Mouse (Mus musculus): ENCODE data around the gene Cadm2. TPM values are rescaled to one million over a fixed set of nuclear protein-coding genes. Genes with fewer than 3 reads are reported as not detected.

The Cadm2 gene
- polyA plus RNA-seq, 1 experiment from 2014 or later, result not detected

DNA sequence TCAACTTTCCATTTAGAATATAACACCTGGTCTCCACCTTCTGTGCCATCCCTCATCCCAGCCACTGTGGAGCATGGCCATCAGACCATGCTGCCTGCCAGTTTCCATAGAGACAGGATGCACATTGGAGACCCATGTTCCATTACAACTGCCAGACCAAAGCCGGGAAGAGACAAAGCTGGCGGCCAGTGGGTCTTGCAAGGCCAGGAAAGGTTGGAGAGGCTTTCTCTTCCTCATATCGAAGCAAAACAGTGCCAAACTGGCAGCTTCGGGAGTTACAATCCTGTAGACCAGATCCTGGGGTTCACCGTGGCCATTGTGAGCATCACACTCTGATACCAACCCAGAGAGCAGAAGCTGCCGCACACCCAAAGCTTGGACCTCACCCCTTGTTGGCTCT, 728.3 kb downstream of the Cadm2 start:
- H3K79me2 ChIP-seq (ENCODE audit: inconsistent target), result no peaks in the 10 kb centered on the region
- no peaks in the 10 kb centered on the region for H3K36me3 ChIP-seq (ENCODE audit: inconsistent target)
- no peak overlapping the region for H3K4me3 ChIP-seq (ENCODE audit: inconsistent target)
- 82% methylated on average over 6 of the region's 6 CpGs for WGBS (ENCODE audit: missing documents)
- H3K27ac ChIP-seq, result no peak overlapping the region

DNA sequence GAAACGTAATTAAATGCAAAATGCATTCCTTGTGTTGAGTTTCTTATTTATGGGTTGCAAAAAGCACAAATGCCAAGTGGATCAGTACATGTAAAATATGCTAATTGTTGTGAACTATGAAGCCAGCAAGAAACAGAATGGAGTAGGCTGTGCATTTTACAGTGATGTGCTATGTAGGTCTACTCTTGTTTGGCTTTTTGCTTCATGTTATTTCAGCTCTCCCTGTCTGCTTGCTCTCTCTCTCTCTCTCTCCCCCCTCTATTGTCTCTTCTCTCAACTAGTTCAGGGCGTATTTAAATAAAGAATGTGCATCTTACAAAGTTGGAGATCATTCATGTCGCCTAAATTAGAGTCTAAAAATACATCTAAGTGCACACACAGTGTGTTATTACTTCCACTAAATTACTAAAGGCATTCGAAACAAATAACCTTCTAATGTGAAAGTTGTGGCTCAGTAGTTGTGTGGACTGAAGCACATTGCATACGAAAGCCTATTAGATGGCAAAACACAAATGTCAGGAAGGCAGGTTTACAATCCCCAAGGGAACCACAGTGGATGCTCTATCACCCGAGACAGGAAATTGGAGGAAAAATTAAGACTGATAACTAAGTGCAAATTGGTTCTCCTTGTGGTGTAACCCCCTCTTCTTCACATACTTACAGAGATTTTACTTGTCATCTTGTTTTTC, 729.0 kb downstream of the Cadm2 start:
- WGBS (ENCODE audit: missing documents), result 76% methylated on average over 6 of the region's 6 CpGs
- no peak overlapping the region for H3K4me3 ChIP-seq (ENCODE audit: inconsistent target)
- H3K27ac ChIP-seq, result no peak overlapping the region
- no peaks in the 10 kb centered on the region for H3K36me3 ChIP-seq (ENCODE audit: inconsistent target)
- H3K79me2 ChIP-seq (ENCODE audit: inconsistent target), result no peaks in the 10 kb centered on the region

DNA sequence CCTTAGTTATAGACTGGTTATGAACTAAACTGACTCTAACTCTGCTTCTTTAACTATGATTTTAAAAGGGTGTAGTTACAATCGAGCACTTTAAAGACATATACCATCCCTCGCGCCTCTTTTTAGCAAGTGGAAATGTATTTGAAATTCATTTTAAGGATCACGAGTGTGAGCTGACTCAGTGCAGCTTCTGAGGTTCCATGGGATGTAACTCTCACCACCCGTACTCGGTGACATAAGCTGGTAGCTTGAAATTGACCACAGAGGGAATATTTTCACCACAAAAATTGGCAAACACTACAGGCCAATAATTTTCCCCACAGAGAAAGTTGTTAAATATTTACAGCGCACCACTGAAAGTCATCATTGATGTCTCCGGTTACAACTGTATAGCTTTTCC, 730.8 kb downstream of the Cadm2 start:
- Histone ChIP-seq H3K4me3 (ENCODE audit: inconsistent target) (no peak overlapping the region), H3K79me2 (ENCODE audit: inconsistent target) (no peaks in the 10 kb centered on the region), H3K36me3 (ENCODE audit: inconsistent target) (no peaks in the 10 kb centered on the region), H3K27ac (no peak overlapping the region)
- WGBS (ENCODE audit: missing documents), result 85% methylated on average over 7 of the region's 8 CpGs

GRCm38 (mm10) chr16:66882597-66882996, 738.1 kb downstream of the Cadm2 start:
- 62% methylated on average over 3 of the region's 3 CpGs for WGBS (ENCODE audit: missing documents)
- H3K4me3 ChIP-seq (ENCODE audit: inconsistent target), result no peak overlapping the region

GRCm38 (mm10) chr16:66871201-66871600, 749.5 kb downstream of the Cadm2 start:
- Histone ChIP-seq H3K36me3 (ENCODE audit: inconsistent target) (no peaks in the 10 kb centered on the region), H3K79me2 (ENCODE audit: inconsistent target) (no peaks in the 10 kb centered on the region), H3K4me3 (ENCODE audit: inconsistent target) (no peak overlapping the region), H3K27ac (no peak overlapping the region)
- WGBS (ENCODE audit: missing documents), result 77% methylated on average over 3 of the region's 3 CpGs

More at GRCm38 (mm10) chr16:66882597-66882996, 738.1 kb downstream of the Cadm2 start:
- Histone ChIP-seq H3K27ac (no peak overlapping the region), H3K79me2 (ENCODE audit: inconsistent target) (no peaks in the 10 kb centered on the region), H3K36me3 (ENCODE audit: inconsistent target) (no peaks in the 10 kb centered on the region)

GRCm38 (mm10) chr16:66851047-66851446, 769.7 kb downstream of the Cadm2 start:
- Histone ChIP-seq H3K79me2 (ENCODE audit: inconsistent target) (no peaks in the 10 kb centered on the region), H3K4me3 (ENCODE audit: inconsistent target) (no peak overlapping the region), H3K36me3 (ENCODE audit: inconsistent target) (no peaks in the 10 kb centered on the region), H3K27ac (no peak overlapping the region)
- WGBS (ENCODE audit: missing documents), result 84% methylated on average over 3 of the region's 3 CpGs

DNA sequence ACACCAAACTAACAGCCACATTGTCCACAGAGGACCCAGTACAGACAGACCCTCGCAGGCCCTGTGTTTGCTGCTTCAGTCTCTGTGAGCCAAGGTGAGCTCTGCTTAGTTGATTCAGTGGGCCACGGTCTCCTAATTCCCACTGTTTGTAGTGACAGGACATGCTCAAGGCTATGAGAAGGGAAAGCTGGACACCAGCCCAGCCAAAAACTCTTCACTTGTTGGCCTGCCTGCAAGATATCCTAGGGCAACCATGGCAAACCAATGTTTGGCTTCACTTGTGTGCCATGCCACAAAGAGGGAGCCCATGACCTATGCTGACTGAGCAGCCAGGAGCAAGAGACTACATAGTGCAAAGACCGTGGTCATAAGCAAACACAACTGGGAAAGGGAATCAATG, 795.8 kb downstream of the Cadm2 start:
- WGBS (ENCODE audit: missing documents), result 65% methylated on average over 3 of the region's 3 CpGs
- no peaks in the 10 kb centered on the region for H3K36me3 ChIP-seq (ENCODE audit: inconsistent target)
- no peaks in the 10 kb centered on the region for H3K79me2 ChIP-seq (ENCODE audit: inconsistent target)
- H3K4me3 ChIP-seq (ENCODE audit: inconsistent target), result no peak overlapping the region
- no peak overlapping the region for H3K27ac ChIP-seq

DNA sequence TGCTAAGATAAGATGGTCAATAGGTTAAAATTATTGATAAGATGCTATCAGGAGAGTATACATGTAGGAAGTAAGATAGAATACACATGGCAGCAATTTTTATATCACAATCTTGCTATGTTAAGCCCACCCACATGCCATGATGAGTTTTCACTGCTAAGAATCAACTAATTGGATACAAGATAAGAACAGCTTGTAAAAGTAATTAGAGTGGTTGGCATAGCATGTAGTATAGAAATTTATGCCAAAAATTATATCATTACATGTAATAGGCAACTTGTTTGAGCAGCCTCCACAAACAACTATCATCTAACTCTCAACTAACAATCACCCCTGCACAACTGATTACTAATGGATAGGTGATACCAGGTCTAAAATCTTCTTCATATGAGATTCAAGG, 809.2 kb downstream of the Cadm2 start:
- no peaks in the 10 kb centered on the region for H3K36me3 ChIP-seq (ENCODE audit: inconsistent target)
- no peaks in the 10 kb centered on the region for H3K79me2 ChIP-seq (ENCODE audit: inconsistent target)
- H3K4me3 ChIP-seq (ENCODE audit: inconsistent target), result no peak overlapping the region
- H3K27ac ChIP-seq, result no peak overlapping the region

DNA sequence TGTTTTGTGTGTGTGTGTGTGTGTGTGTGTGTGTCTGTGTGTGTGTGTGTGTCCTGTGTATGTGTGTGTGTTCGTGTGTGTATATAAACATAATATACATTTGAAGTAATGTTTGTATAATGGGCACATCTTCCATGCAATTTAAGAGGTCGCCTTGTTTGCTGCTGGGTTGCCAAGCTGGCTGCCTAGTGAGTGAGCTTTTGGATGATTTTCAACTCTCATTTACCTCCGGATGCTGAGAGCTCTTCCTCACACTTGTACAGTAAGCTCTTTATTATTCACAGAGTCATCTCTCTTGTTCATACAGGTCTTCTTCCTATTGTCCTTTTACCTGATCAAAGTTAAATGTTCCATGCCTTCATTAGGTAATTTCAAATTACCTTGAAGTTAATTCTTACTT, 822.5 kb downstream of the Cadm2 start:
- H3K4me3 ChIP-seq (ENCODE audit: inconsistent target), result no peak overlapping the region
- H3K79me2 ChIP-seq (ENCODE audit: inconsistent target), result no peaks in the 10 kb centered on the region
- no peak overlapping the region for H3K27ac ChIP-seq
- 80% methylated on average over 3 of the region's 3 CpGs for WGBS (ENCODE audit: missing documents)
- H3K36me3 ChIP-seq (ENCODE audit: inconsistent target), result no peaks in the 10 kb centered on the region

DNA sequence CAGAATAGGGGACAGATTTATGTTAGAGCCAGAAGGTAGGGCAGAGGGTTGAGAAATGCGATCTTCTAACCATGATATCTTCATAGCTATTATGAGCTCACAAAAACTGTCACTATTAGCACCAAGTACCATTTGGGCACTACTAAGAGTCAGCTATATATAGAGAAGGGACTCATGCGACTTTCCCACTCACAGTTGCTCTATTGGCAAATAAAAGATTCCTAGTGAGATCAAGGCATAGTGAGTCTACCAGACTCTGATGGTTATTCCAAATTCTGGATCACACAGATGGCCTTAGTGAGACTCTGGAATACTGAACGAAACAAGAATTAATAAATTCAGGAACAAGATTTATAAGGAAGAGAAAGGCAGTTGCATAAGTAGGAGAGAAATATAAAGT, 827.6 kb downstream of the Cadm2 start:
- H3K27ac ChIP-seq, result no peak overlapping the region
- H3K36me3 ChIP-seq (ENCODE audit: inconsistent target), result no peaks in the 10 kb centered on the region
- no peaks in the 10 kb centered on the region for H3K79me2 ChIP-seq (ENCODE audit: inconsistent target)
- no peak overlapping the region for H3K4me3 ChIP-seq (ENCODE audit: inconsistent target)
- 73% methylated on average over 3 of the region's 3 CpGs for WGBS (ENCODE audit: missing documents)

DNA sequence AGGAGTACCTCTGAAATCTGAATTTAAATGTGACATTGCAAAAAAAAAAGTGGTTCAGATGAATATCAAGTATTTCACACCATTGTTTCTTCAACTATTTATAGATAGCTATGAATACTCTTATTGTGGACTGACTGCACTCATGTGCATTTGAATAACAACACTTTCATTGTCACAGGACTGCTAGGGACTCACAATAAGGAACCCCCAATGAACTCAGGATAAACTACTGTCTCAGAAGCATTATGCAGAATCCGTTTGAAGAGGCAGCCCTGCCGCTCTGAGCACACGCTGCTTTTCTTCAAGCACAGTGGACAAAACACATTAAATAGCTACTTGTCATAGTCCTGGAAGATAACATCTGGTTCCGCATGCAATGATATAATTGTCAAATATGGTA, 848.8 kb downstream of the Cadm2 start:
- H3K4me3 ChIP-seq (ENCODE audit: inconsistent target), result no peak overlapping the region
- H3K27ac ChIP-seq, result no peak overlapping the region
- no peaks in the 10 kb centered on the region for H3K36me3 ChIP-seq (ENCODE audit: inconsistent target)
- 77% methylated on average over 4 of the region's 4 CpGs for WGBS (ENCODE audit: missing documents)
- H3K79me2 ChIP-seq (ENCODE audit: inconsistent target), result no peaks in the 10 kb centered on the region

- no peaks in the 10 kb centered on the region for H3K36me3 ChIP-seq (ENCODE audit: inconsistent target)
- 88% methylated on average over 4 of the region's 4 CpGs for WGBS (ENCODE audit: missing documents)
- H3K27ac ChIP-seq, result no peak overlapping the region
- H3K4me3 ChIP-seq (ENCODE audit: inconsistent target), result no peak overlapping the region
- no peaks in the 10 kb centered on the region for H3K79me2 ChIP-seq (ENCODE audit: inconsistent target)
These were observed 851.2 kb downstream of the Cadm2 start for GRCm38 (mm10) chr16:66769545-66769944.

DNA sequence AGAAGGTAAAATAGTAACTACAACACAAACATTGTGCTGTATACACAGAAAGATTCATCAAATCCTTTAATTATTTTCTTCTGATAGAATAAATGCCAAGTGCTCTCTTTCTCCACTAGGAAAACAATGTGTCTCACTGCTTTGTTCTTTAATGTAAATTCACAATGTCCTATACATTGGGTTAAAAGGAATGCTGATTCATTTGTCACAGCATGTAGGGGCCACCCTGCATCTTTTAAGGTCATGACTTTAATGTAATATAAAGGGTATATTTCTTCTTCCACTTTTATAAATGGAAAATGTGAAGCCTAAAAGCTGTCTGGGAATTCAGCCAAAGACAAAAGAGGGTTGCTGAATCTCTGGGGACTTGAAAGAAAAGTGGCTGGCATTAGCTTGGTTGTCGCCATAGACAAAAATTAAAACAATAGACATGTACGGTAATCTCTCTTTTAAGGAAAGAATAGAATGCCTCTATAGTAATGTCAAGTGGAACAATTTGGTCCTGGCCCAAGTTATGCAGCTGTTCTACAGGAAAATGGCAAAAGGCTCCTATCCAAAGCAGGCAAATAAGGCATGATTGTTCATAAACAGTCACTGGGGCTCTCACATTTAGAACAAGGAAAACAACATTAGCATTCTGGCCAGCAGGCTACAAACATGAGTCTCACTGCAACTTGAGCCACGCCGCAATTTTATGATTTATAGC, 851.9 kb downstream of the Cadm2 start:
- H3K4me3 ChIP-seq (ENCODE audit: inconsistent target), result no peak overlapping the region
- no peak overlapping the region for H3K27ac ChIP-seq
- no peaks in the 10 kb centered on the region for H3K79me2 ChIP-seq (ENCODE audit: inconsistent target)
- 86% methylated on average over 4 of the region's 4 CpGs for WGBS (ENCODE audit: missing documents)
- H3K36me3 ChIP-seq (ENCODE audit: inconsistent target), result no peaks in the 10 kb centered on the region

- H3K4me3 ChIP-seq (ENCODE audit: inconsistent target), result no peak overlapping the region
These were observed 858.9 kb downstream of the Cadm2 start for GRCm38 (mm10) chr16:66761546-66762473.

DNA sequence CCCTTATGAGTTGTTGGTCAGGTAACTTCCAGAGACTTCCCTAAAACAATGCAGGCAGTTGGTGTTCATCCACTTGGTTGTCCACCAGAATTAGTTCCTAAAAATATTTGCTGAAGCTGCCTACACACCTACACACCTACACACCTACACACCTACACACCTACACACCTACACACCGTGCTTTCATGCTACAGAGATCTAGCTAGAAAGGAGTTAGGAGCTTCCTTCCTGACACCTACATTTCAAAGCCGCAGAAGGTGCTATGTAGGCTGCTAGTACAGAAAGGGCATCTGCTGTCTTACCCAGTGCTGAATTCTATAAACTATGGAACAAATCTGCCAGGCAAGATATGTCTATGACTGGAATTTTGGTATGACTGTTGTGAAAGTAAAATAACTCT, 872.2 kb downstream of the Cadm2 start:
- H3K79me2 ChIP-seq (ENCODE audit: inconsistent target), result no peaks in the 10 kb centered on the region
- 96% methylated on average over 2 of the region's 2 CpGs for WGBS (ENCODE audit: missing documents)
- H3K4me3 ChIP-seq (ENCODE audit: inconsistent target), result no peak overlapping the region
- no peak overlapping the region for H3K27ac ChIP-seq
- no peaks in the 10 kb centered on the region for H3K36me3 ChIP-seq (ENCODE audit: inconsistent target)

More at GRCm38 (mm10) chr16:66761546-66762473, 858.9 kb downstream of the Cadm2 start:
- Histone ChIP-seq H3K79me2 (ENCODE audit: inconsistent target) (no peaks in the 10 kb centered on the region), H3K36me3 (ENCODE audit: inconsistent target) (no peaks in the 10 kb centered on the region), H3K27ac (no peak overlapping the region)
